Mouse (Mus musculus) cerebellum, postnatal 14 days (tissue): ENCODE data around the gene Zfp808.
"Not testable (repeated sequence)": the region's sequence is repeated elsewhere in the genome, so short reads cannot be mapped to it uniquely, and the experiment has no call there.

Experiments
- DNase-seq, 2 experiments: peaks; one replicate each; pipeline ENCODE4 v3.0.0; 2021; ENCODE audit warnings: mixed read lengths in 2 of 2

Gene Zfp808

DNA sequence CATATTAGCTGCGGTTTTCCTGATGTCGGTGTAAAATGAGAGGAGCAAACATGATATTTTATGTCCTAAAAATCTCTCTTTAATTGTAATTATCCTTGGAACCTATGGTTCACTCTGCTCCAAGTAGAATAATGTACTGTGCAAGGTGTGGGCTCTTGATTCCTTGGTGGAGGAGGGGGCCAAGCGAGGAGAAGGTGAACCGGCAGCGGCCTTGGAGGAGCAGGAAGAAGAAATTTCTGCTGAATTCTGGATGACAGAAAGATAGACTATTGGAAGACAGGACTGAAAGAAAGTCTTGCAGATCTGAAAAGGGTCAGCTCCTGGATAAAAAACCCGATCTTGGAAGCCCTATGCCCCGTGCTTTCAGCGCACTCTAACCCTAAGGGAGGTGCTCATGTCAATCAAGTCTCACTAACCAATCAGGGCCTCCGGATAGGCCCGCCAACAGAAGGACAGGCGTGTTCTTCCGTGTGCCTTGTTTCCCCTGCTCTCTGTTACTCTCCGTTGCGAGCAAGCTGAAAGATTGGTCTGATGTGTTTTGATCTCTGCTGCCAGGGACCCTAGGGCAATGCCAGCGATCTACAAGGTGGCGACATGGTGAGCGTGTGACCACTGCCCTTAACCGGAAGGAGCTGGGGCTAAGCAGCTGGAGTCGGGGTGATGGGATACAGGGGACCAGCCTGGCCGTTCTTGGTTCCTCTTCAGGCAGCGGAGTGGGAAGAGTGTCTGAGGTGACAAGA, at the start of gene Zfp808:
Gene Zfp808 (plus strand): TSS at position 455 of the 740 bp plus-strand sequence.
- DNase-seq = peak; percentile 16 to 32

DNA sequence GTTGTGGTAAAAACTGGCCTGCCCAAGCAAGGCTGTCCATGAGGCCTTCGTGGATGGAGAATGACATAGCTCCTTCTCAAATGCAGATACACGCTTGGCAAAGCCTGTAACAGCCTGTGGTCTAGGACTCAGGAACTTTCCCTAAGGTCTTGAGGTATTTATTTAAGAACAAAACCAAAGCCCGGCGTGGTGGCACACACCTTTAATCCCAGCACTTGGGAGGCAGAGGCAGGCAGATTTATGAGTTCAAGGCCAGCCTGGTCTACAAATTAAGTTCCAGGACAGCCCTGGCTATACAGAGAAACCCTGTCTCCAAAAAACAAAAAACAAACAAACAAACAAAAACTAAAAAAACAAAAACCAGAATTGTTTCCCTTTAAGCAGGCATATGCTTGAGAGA, 30.9 kb upstream of the Zfp808 start:
- DNase-seq = not testable (repeated sequence)

DNA sequence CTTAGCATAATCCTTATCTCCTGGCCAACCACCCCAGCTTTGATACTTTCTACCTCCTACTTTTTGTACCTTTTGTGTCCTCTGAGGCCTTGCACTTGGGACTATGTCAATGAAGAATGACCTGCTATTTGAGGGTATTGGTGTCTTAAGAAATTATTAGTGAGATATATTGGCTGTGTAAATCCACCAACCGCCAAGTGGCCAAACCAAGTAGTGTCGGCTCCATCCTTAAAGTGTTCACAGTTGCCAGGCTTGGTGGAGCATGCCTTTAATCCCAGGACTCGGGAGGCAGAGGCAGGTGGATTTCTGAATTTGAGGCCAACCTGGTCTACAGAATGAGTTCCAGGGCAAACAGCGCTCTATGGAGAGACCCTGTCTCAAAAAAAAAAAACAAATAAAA, 30.2 kb upstream of the Zfp808 start:
- not testable (repeated sequence) for DNase-seq

DNA sequence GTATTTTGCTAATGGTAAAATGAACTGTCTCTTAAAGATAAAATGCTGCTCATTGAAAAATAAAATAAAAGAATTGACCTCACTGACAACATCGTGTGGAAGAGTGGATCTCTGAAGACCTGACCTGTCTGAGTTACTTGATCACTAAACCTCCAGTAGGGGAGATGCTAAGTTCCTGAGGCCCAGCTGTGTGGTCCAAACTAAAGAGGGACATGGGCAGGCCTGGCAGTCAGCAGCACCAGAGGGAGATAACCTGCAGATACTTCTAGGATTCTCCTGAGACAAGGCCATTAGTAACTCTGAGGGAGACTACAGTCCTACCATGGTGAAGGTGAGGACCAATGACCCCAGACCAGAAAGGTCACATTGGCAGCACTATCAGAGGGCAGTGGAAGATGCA, 27.3 kb upstream of the Zfp808 start:
- not testable (repeated sequence) for DNase-seq

DNA sequence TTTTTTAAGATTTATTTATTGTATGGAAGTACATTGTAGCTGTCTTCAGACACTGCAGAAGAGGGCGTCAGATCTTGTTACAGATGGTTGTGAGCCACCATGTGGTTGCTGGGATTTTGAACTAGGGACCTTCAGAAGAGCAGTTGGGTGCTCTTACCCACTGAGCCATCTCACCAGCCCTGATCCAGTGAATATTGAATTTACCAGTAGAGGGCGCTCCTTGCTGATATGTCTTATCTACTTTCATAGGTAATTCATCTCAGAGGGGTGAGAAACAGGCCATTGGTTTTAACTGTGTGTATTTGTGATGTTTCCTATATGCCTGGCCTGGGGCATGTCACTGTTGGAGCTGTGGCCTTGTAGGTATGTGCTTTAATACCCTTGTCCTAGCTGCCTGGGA, 13.8 kb upstream of the Zfp808 start:
- DNase-seq = not testable (repeated sequence)

DNA sequence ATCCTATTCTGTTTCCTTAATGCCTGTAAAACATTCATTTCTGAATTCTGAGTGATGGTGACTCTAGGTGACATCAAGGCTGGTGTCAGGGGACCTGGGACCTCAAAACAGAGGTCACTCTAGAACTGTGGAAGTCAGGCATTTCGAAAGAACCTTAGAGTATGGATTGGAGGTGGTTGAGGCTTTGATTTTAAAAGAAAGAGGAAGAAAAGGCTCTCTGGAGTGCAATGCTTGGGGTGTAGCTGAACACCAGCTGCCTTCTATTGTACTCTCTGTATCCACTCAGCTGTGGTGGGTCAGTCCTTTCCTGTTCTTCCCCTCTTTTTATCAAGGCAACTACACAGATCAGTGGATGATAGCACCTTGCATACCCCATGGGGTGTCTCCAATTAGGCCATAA, 8.1 kb upstream of the Zfp808 start:
- DNase-seq = not testable (repeated sequence)

DNA sequence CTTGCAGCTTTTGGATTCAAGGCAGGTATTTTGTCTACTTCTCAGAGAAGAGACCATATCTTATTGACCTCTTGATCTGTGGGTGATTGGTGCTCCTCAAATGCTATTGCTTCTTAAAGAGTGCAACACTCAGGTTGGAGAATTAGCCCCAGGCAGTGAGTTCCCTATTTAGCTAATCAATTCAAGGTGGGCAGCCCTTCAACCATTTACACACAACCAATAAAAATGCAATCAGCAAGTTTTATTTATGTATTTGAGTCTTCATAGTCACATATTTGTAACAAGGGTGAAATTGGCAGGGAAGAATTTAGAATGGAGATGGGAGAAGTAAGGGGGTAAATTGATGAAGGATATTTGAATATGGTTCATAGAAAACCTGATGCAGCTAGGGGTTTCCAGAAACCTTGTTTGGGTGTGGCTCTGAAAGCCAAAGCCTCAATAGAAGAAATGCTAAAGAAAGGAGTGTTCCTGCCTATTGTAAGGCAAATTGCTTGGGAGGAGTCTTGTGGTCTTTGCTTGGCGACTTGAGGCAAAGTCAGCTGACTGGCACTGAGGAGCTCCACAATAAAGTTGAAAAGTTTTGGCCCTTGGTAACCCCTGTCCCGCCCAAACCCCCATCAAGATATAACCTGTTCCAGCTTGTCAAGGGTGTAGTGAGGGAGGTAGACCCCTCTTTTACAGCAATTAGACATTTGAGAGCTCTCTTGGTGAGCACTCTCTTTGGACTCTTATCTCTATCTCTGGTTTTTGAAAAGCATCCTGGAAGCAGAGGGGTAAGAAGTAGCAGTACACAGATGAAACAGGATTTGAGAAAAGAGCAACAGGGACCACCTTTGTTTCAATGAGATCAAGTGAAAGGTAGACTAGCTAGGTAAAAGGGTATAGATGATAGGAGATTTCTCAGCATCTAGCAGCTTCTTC, 52.4 kb downstream of the Zfp808 start:
- not testable (repeated sequence) for DNase-seq

DNA sequence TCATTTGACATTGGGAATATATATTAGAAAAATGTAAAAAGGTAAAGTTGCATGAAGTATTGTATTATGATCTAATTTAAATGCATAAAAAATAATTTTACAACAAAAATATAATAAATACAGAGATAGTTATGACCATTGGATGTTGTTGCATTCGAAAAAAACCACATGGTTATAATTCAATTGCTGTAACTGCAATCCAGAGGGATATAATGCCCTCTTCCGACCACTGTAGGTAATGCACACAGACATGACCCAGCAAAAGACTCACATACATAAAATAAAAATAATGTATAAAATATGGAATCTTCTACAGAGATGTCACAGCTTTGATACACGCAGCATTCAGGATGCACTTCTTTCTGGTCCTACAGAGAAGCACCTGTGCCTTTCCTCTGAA, 115.6 kb downstream of the Zfp808 start:
- no peak for DNase-seq

DNA sequence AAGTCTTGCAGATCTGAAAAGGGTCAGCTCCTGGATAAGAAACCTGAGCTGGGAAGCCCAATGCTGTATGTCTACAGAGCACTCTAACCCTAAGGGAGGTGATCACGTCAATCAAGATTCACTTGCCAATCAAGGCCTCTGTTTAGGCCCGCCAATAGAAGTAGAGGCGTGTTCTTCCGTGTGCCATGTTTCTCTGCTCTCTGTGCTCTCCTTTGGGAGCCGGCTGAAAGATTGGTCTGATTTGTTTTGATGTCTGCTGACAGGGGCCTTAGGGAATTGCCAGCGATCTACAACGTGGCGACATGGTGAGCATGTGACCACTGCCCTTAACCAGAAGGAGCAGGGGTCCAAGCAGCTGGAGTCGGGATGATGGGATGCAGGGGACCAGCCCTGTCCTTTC, 125.5 kb downstream of the Zfp808 start:
- not testable (repeated sequence) for DNase-seq

DNA sequence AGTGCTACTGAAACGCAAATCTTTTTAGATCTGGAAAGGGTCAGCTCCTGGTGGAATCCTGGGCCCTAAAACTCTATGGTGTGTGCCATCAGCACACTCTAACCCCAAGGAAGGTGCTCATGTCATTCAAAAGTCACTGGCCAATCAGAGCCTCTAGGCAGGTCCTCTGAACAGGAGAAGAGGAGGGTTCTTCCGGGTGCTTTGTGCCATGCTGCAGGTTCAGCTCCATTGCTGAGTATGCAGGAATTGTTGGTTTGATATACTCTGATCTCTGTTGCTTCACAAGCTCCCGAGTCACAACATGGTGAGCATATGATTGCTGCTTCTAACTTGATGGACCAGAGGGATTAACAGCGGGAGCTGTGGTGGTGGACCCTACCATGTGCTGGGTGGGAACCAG, 133.7 kb downstream of the Zfp808 start:
- DNase-seq = no peak
